In genomic region chr11:93812125-93812868, GRCm38 (mm10) we compare ENCODE assay signal across 8 mouse cellular contexts.
DNase-seq lines count a peak whose midpoint lies in the region; ATAC-seq and TF ChIP-seq lines count a peak whose summit lies in the region.

No protein-coding gene starts in this region.

- H3K27ac ChIP-seq in layer of hippocampus, adult 2 months: peak overlapping the region; percentile 39; the same call in 1 of the 2 replicates

- intact Hi-C loops in gastrocnemius, postnatal 14 days (cut with DNase I; ENCODE audit: low total_unique reads): no loop called here

- in situ Hi-C loops in Patski (cut with MboI; ENCODE audit: low pct_unique_long_range_greater_than_20kb): loop anchor here (10.0 kb wide), 1 partner anchor 667 kb away; no protein-coding TSS in a partner anchor

- ATAC-seq in Patski: peak; percentile 72

- DNase-seq in gastrocnemius, postnatal 14 days: peak; percentile 28
- DNase-seq in gastrocnemius, adult 8-10 months (ENCODE audit: low spot score in 2 of 2): no peak
- no peak for DNase-seq in Patski (ENCODE audit: low read depth, low spot score)
- peak; percentile 81 to 83 for DNase-seq in cerebellum, postnatal 14 days
- peak; percentile 64 to 71 for DNase-seq in frontal cortex, postnatal 14 days (ENCODE audit: low spot score in 2 of 2)
- DNase-seq in layer of hippocampus, adult 2 months (ENCODE audit: low spot score in 2 of 2): peak; percentile 76 to 78
- peak; percentile 13 for DNase-seq in lung, postnatal 25 days (ENCODE audit: low spot score)
- peak; percentile 70 for DNase-seq in right cerebral cortex, postnatal 25 days

- CTCF ChIA-PET in Patski (lab: Charles Lee): no interaction called here

- peak; percentile 86 for TF ChIP-seq CTCF in Patski (IDR thresholded peaks at IDR 0.05)
- TF ChIP-seq CTCF in layer of hippocampus, adult 2 months (conservative IDR thresholded peaks at IDR 0.05): peak; percentile 94

- H3K4me3 ChIP-seq in layer of hippocampus, adult 2 months: no peak overlapping the region; the same call in 1 of the 2 replicates

- POLR2A ChIA-PET in Patski (lab: Charles Lee): no interaction called here

- H3K27me3 ChIP-seq in Patski: peaks cover 5% of the 10 kb centered on the region

Comparison
In these comparisons a context has a peak if more than half of its experiments do, and no peak if none do; other contexts are left out.
1. DNase-seq: peak in gastrocnemius, postnatal 14 days (single experiment), cerebellum, postnatal 14 days (2 of 2), frontal cortex, postnatal 14 days (2 of 2), layer of hippocampus, adult 2 months (2 of 2), lung, postnatal 25 days (single experiment) and right cerebral cortex, postnatal 25 days (single experiment); none in gastrocnemius, adult 8-10 months (0 of 2) and Patski (single experiment).